Mouse (Mus musculus) heart, postnatal 25 days (tissue): ENCODE results near the gene Gbf1. TPM values are rescaled to one million over a fixed set of nuclear protein-coding genes. Genes with fewer than 3 reads are reported as not detected.
"Not testable (repeated sequence)": the region's sequence is repeated elsewhere in the genome, so short reads cannot be mapped to it uniquely, and the experiment has no call there.

Source experiments
- DNase-seq: peaks from one replicate; pipeline ENCODE4 v3.0.0; 2022; ENCODE audit warnings: low spot score
- intact Hi-C: fragments of 180-260 bp; cut with DNase I; formaldehyde crosslinking; loops from one replicate; pipeline ENCODE4 v1.15.1; 2025
- total RNA-seq, 2 experiments: library from RNA; stranded (reverse); gene quantifications; 2 replicates each; pipeline ENCODE4 v1.2.3; 2021

Gene Gbf1
- total RNA-seq, 2 experiments from 2014 or later, result 44.1 to 49.0 TPM

GRCm38 (mm10) chr19:46140324-46140723, 12.0 kb upstream of the Gbf1 start:
- intact Hi-C loops, result no loop called here

GRCm38 (mm10) chr19:46141091-46141490, 11.2 kb upstream of the Gbf1 start:
- intact Hi-C loops, result no loop called here
- DNase-seq, result no peak

More at GRCm38 (mm10) chr19:46140324-46140723, 12.0 kb upstream of the Gbf1 start:
- DNase-seq, result no peak

- intact Hi-C loops, result no loop called here
- DNase-seq, result no peak
Observed at GRCm38 (mm10) chr19:46147511-46148371, 4.6 kb upstream of the Gbf1 start, which contains the start of gene Pitx3. Gene Pitx3, minus strand, starts transcription at chr19:46148326.

GRCm38 (mm10) chr19:46148372-46148760, 3.9 kb upstream of the Gbf1 start:
- DNase-seq, result peak; percentile 78
- intact Hi-C loops, result no loop called here

GRCm38 (mm10) chr19:46149091-46149490, 3.2 kb upstream of the Gbf1 start:
- intact Hi-C loops, result no loop called here
- no peak for DNase-seq

GRCm38 (mm10) chr19:46165950-46166349, 13.6 kb downstream of the Gbf1 start:
- DNase-seq, result no peak
- intact Hi-C loops, result no loop called here

- DNase-seq, result not testable (repeated sequence)
Observed at GRCm38 (mm10) chr19:46167169-46167568, 14.9 kb downstream of the Gbf1 start.

GRCm38 (mm10) chr19:46169396-46169795, 17.1 kb downstream of the Gbf1 start:
- intact Hi-C loops, result no loop called here
- no peak for DNase-seq

More at GRCm38 (mm10) chr19:46167169-46167568, 14.9 kb downstream of the Gbf1 start:
- intact Hi-C loops, result not testable (repeated sequence)

GRCm38 (mm10) chr19:46169913-46170312, 17.6 kb downstream of the Gbf1 start:
- no peak for DNase-seq
- intact Hi-C loops, result no loop called here

- no peak for DNase-seq
- intact Hi-C loops, result no loop called here
Observed at GRCm38 (mm10) chr19:46172541-46172940, 20.2 kb downstream of the Gbf1 start.

GRCm38 (mm10) chr19:46175173-46175572, 22.9 kb downstream of the Gbf1 start:
- no peak for DNase-seq
- intact Hi-C loops, result loop anchor here (5.0 kb wide), 1 partner anchor 72 kb away; no protein-coding TSS in a partner anchor

- DNase-seq, result no peak
- intact Hi-C loops, result loop anchor here (5.0 kb wide), 1 partner anchor 70 kb away; no protein-coding TSS in a partner anchor
Observed at GRCm38 (mm10) chr19:46177046-46177445, 24.7 kb downstream of the Gbf1 start.

- no peak for DNase-seq
- intact Hi-C loops, result no loop called here
Observed at GRCm38 (mm10) chr19:46180274-46180673, 28.0 kb downstream of the Gbf1 start.

GRCm38 (mm10) chr19:46182241-46182640, 29.9 kb downstream of the Gbf1 start:
- DNase-seq, result no peak
- intact Hi-C loops, result no loop called here

GRCm38 (mm10) chr19:46186611-46187010, 34.3 kb downstream of the Gbf1 start:
- intact Hi-C loops, result no loop called here
- no peak for DNase-seq

- intact Hi-C loops, result no loop called here
- DNase-seq, result no peak
Observed at GRCm38 (mm10) chr19:46187203-46187602, 34.9 kb downstream of the Gbf1 start.

- no peak for DNase-seq
- intact Hi-C loops, result no loop called here
Observed at GRCm38 (mm10) chr19:46198293-46198692, 46.0 kb downstream of the Gbf1 start.

GRCm38 (mm10) chr19:46198891-46199290, 46.6 kb downstream of the Gbf1 start:
- intact Hi-C loops, result no loop called here

GRCm38 (mm10) chr19:46204166-46204565, 51.9 kb downstream of the Gbf1 start:
- no peak for DNase-seq
- intact Hi-C loops, result no loop called here

More at GRCm38 (mm10) chr19:46198891-46199290, 46.6 kb downstream of the Gbf1 start:
- no peak for DNase-seq

- intact Hi-C loops, result no loop called here
Observed at GRCm38 (mm10) chr19:46205680-46206079, 53.4 kb downstream of the Gbf1 start.

GRCm38 (mm10) chr19:46210951-46211350, 58.6 kb downstream of the Gbf1 start:
- no peak for DNase-seq
- intact Hi-C loops, result no loop called here

More at GRCm38 (mm10) chr19:46205680-46206079, 53.4 kb downstream of the Gbf1 start:
- no peak for DNase-seq
